Mouse (Mus musculus) left cerebral cortex, adult 18-20 months (tissue): ENCODE measurements around the gene Ly9. TPM values are rescaled to one million over a fixed set of nuclear protein-coding genes. Genes with fewer than 3 reads are reported as not detected.

Experiments
- DNase-seq, 2 experiments: peaks; one replicate each; pipeline ENCODE4 v3.0.0; 2021 to 2022; ENCODE audit warnings: low spot score in 2 of 2, mixed read lengths in 1 of 2
- long read RNA-seq, 2 experiments: library from polyadenylated mRNA; stranded (forward); transcript quantifications; one replicate each; pipeline ENCODE4 v2.0.0; 2021
- total RNA-seq, 2 experiments: library from RNA; stranded (reverse); gene quantifications; 2 replicates each; pipeline ENCODE4 v1.2.3; 2021

The Ly9 gene
- not detected for total RNA-seq
- long read RNA-seq, experiment 1 = 0 reads
- long read RNA-seq, experiment 2 = 0 reads

DNA sequence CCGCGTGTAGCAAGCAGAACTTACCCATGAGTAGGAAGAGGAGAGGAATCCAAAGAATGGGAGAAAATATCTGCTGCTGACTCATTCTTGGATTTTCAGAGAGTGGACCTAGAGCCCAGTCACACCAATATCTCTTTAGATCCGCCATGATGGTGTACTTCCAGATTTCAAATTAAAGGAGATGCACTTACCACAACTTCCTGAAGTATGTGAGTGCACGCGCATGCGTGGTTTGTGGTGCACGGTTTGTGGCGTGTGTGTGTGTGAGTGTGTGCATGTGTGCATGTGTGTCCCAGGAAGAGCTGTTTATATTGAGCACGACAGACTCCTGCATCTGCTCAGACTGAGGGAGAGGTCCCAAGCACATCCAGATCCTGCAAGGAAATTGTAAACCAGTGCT is at the start of gene Ly9:
Ly9 (minus strand) TSS at position 235 of the 400 bp plus-strand sequence.
- DNase-seq = no peak

DNA sequence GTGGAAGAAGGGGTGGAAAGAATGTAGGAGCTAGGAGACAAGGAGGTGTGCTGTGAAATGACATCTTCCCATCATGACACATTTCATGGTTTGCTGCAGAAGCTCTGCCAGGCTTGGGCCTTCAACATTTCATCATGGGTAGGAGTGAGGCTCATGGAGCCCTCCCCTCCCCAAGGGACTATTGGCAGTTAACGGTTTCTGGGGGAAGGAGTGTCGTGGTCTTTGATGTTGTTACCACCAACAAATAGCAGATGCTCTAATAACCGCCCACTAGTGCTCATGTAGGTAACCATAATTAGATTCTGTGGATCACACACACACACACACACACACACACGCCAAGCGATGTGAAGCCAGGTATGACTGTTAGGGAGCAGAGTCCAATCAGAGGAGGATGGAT is 45.5 kb upstream of the Ly9 start, which contains the start of gene Slamf7:
Slamf7 (minus strand) TSS at position 302 of the 400 bp plus-strand sequence.
- DNase-seq = no peak

DNA sequence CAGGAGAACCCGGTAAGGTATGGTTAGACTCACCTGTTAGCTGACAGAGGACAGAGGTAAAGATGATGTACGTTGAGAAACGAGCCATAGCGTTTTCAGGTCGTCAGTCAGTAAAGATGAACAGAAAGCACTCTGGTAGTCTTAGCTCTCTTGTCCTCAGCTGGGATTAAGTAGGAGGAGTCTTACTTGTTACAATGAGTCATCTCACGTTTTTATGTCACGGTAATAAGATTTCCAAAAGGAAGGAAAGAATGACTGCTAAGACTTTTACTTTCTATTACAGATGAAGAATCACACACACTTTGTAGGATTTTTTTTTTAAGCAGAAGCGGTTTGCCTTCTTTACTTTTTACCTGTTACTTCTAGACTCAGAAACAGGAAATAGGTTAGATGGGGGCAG is 41.6 kb upstream of the Ly9 start:
- DNase-seq = no peak

DNA sequence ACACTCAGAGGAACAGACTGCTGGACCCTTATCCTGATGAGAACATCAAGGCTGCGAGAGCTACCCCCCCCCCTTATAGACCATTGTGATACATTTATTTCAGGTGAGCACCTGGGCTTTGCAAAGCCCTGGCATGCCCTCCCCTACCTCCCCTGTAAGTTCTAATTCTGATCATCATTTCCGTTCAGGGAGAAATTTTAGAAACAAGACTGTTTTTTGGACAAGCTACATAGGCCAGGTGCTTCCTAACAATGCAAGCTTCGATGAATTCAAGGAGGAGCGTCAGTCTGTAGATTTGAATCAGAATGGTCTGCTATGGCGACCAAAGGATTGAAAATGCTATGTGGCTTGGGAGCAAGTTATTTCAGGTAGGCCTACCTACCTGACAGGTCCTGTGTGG is 40.5 kb upstream of the Ly9 start:
- DNase-seq = no peak

DNA sequence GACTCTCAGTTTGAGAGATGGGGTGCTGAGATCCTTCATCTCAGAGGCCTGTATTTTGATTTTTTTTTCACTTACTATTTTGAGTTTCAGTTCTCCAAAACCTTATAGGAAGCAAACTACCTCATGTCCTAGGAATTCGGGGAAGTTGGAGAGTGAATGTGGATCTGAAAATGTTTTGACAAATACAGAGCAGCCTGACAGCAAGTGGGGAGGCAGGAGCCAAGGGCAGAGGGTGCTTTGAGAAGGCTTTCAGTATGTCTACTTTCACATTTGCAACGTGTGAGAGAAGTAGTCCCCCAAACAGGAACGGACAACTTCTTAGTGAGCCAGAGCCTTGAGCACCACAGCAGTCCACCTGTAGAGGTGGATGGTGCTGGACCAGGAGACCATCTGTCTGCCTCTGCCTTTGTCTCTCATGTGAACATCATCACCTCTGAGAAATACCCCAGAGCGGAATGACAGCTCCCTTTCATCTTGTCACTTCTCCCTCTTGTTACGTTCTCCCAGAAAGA is 39.3 kb upstream of the Ly9 start:
- no peak for DNase-seq

DNA sequence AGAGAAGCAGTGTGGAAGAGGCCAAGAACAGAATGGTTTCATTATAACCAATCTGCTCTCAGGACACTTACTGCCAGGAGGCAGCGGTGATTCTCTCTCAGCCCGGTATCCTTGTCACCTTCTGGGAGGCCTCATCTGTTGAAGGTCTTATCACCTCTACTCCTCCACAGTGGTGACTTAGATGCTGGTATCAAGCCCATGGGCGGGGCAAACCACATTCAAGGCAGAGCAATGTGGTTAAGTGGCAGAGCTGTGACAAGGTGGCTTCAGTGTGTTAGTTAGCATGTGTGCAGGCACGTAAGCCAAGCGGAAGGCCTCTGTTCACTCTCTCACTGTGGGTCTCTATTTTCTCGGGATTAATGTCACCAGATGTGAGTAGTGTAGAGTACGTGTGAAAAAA is 36.4 kb upstream of the Ly9 start:
- DNase-seq = no peak

DNA sequence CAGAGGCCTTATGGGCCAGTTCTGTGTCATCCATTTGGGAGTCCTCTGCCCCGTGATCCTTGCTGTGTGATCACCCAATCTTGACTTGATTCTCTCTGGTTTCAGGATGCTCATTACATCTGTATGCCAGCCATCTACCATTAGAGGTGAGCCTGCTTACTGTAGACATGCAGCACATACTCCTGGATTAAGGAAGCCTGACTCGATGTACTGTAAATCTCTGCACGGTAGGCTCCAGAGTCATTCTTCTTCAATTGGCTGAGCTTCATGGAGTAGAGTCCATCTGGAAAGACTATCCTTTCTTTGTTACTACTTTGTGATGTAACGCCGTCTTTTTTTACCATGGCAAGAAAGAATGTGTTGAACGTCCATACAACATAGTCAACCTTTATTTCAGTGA is 33.6 kb upstream of the Ly9 start:
- DNase-seq = no peak

DNA sequence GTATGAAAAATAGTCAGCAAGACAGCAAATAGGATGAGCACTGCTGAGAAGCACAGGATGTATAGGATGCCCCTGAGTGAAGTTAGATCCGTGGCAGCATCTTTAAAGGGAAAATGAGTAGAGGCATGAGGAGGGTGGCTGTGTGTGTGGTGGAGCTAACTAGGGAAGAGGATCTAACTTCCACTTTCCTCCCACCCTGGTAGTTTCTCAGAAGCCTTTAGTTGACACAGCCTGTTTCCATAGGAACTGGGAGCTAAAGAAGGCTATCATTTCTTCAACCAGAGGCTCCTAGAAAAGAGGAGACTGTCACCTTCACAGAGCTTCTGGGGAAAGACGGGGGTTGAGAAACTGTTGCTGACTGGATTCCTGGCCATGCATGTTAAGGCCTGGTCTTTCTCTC is 31.5 kb upstream of the Ly9 start:
- no peak for DNase-seq

DNA sequence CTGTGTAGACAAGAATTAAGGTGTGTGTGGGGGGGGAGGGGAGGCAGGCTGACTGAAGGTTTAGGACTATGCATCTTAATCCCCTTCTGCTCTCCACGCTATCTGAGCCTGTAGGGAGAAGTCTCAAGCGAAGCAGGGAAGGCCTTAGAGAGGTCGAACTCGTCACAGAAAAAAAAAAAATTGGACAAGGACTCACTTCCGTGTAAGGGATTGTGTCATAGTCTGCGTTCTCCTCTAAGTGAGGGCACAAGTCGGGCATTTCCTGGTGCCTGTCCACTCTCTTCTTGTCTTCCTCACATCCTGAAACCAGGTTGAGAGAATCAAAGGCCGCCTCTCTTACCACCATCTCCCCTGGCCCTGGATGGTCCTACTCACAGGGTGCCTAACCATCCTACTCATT is 29.9 kb upstream of the Ly9 start:
- DNase-seq = no peak

DNA sequence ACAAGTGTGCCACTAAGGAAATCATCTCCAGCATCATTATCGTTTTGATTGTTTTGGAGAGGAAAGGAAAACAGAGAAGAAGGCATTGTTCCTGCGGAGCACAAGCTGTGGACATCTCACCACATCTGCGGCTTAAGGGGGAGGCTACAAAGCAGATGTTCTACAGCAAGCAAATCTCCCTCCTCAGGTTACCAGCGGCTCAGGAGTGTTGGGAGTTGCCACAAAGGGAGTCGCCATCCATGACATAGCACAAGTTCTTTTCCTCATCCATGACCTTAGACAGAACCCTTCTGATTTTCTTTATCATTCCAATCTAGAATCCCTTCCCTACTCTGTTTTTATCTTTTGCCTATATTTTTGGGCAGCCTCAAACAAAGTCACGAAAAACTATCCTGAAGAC is 28.5 kb upstream of the Ly9 start:
- no peak for DNase-seq

DNA sequence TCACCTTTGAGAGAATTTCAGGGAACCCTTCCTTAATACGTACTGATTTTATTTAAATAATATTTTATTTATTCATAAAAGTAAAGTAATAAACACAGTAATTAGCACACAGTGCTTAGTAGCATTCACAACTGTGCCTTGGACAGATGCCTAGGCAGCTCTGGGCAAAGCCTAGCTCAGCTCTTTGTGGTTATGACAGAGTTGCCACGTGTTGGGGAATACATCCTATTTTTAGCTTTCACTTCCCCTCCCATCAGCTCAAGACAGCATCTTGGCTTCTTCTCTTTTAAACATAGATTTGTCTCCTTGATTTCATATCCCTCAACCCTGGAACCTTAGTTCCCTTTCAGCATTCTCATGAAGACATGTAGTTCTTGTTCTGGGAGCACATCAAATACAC is 24.2 kb upstream of the Ly9 start:
- DNase-seq = no peak

DNA sequence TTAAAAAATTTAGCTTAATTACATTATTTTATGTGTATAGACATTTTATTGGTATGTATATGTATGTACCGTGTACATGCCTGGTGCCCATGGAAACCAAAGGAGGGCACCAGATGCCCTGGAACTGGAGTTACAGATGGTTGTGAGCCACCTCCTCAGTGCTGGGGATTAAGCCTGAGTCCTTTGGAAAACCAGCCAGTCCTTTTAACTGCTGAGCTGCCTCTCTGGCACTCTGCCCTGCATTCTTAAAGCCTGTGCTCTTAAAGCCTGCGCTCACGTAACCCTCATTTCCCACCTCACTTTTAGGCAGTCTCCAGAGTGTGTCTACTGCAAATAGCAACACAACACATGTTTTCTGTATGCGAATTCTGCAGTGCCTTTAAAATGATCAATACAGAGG is 23.7 kb upstream of the Ly9 start:
- no peak for DNase-seq

DNA sequence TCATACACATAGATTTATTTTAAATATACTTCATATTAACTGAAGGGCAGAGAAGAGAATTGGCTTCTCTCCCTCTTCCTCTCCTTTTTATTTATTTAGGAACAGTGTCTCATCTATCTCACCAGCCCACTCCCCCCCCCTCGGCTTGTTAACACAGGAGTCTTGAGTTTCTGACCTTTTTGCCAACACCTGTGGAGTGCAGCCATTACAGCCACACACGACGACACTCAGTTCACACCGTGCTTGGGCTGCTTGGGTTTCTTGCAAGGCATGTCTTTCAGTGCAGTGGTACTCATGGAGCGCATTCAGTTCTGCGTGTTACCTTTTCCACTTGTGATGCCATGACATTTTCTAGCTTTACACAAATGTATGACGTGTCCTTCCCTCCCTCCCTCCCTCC is 22.8 kb upstream of the Ly9 start:
- DNase-seq = no peak

DNA sequence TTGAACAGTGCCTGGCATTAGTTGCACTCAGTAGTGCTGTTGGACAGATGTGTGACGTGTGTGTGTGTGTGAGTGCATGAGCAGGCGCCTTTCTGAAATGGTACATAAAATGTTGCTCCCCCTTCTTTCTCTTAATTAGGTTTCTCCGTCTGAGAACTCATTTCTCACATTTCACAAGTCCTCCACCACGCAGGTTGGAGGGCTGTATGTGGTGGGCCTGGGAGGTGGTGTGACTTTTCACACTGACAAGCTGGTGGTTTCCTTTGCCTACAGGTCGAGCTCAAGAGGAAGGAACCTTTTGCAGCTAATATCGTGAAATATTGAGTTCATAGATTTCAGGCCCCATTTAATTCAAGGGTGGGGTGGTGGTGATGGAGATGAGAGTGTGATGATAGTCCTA is 22.0 kb upstream of the Ly9 start:
- no peak for DNase-seq

DNA sequence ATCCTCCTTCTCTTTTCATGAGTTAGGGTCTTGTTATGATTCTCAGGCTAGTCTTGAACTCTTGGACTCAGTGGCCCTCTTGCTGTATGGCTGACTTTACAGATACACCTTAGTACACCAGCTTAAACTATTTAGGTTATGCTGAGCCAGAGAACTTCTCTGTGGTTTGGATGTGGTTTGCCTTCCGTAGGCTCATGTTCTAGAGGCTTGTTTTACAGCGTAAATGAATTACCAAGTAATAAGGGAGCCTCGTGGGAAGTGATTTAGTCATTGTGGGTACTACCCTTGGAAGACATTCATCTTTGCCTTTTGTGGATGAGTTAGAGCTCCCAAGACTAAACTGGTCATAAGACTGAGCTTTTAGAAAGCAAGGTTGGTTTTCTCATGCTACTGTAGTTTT is 20.6 kb upstream of the Ly9 start:
- DNase-seq = no peak

DNA sequence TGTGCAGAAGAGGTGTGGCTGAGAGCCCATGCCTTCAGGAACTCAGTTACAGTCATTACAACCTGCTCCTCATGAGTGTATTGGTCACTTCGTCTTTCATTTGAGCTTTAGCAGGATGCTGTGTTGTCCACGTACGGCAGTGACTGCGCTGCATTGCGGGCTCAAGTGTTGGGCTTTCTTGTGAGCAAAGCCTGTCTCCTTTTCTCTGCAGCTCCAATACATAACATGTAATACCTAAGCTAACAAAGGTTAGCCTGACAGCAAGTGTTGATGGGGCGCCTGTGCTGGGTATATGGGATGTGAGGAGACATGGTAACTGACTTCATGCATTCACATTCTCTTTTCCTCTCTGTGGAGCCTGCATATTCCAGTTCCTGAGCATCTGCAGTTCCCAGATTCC is 12.9 kb upstream of the Ly9 start:
- no peak for DNase-seq

DNA sequence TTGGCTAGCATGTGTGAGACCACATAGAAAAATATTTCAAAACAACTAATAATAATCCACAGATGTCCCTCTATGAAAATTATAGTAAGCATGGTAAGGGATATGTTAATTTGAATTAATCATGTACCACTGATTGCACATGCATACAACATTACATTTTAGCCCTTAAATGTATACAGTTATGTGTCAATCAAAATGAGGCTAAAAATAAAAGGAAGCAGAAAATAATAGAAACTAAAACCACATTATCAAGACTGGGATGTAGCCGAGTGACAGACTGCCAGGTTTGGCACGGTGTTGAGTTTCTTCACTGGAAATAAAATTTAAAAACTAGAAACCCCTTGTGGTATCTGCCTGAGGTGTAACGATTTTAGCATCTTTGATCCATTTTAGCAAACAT is 12.4 kb upstream of the Ly9 start:
- no peak for DNase-seq

DNA sequence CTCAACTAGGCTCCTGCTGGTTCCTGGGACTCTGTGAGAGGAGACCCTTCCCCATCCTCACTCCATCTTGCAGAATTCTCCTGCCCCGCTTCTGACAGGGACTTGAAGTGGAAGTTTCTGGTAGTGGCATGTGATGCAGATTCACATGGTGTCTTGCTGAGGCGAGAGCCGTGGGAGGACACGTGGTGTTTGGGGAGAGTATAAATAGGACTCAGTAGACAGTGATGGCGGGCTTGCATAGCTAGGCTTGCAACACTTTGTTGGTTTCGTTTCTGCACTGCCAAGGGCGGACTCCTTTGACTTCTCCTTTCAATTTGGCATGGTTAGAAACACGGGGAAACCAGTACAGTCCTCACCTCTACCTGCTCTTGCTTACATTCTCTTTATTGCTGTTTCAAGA is 11.8 kb upstream of the Ly9 start:
- DNase-seq = no peak

DNA sequence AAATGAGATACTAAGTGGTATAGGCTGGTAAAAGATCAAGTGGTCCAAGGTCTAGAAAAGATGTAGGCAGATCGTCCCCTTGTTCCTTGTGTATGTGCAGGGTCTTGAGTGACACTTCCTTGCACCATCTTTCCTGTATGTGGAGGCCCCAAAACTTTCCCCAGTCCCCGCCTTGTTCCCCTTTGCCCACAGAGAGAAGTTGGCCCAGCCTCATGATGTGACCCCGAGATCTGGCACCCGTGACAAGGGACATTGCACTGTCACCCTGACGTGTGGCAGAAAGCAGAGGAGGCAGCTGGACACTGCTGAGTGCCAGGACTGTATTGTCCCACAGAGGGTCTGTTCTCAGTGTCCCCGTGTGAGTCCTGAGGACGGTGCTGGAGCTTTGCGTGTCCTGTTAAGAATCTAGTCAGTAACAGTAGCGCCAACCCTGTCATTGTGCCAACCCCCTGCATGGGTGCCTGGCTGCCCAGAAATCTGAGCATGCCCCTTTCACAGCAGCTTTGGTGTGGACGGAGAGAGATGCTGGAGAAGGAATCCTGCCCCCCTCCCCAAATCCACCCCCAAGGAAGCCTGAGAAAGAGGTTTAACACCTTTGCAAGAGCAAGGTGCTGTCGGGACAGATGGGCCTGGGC is 9.8 kb upstream of the Ly9 start:
- DNase-seq = no peak

DNA sequence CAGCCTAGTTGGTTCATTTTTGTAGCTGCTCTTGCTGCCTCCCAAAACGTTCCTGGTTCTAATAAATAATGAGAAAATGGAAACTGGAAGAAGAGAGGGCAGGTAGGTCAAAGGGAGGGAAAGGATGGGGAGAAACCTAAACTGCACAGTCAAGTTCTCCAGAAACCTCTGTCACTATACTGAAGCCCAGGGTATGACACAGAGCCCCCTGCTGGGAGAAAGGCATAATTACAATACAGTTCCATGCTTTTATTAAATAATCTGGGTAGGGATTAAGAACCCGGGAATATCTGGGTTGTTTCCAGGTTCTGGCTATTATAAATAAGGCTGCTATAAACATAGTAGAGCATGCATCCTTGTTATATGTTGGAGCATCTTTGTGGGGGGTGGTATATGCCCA is 6.8 kb upstream of the Ly9 start:
- no peak for DNase-seq

DNA sequence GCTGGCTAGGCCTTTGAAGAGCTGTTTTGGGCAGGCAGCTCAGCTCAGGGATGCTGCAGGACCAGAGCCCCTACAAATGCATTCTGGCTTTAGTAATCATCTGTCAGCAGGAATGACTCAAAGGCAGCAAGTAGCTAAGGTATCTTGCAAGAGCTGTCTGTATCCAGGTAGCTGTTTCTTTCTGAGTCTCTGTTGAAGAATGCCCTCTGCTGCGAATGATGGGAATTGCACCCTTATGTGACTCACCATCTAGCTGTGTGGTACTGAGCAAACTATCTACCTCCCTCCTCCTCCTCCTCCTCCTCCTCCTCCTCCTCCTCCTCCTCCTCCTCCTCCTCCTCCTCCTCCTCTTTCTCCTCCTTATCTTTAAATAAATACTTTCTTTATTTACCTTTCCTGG is 3.6 kb upstream of the Ly9 start:
- no peak for DNase-seq

DNA sequence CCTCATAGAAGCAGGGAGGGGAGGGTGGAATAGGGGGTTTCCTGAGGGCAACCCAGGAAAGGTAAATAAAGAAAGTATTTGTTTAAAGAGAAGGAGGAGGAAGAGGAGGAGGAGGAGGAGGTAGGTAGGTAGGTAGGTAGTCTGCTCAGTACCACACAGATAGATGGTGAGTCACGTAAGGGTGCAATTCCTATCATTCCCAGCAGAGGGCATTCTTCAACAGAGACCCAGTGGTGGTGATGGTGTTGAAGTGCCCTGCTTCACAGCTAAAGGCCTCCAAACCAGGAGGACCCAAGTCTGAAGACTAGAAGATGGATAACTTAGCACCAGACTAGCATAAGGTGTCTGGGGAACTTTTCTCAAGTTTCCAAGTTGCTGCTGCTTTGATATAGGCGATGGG is 2.8 kb upstream of the Ly9 start:
- no peak for DNase-seq

DNA sequence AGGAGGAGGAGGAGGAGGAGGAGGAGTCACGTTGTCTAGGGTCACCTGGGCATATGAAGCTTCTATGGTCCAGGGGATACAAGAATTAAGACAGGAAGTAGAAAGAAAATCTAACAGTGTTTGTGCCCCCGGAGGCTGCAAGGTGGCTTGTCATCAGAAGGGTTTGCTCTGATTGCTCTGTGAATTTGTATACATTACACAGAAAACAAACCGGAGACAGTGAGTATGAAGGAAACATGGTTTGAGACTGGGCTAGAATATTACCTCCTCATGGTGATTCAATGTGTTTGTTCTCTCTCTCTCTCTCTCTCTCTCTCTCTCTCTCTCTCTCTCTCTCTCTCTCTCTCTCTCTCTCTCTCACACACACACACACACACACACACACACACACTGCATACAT is 554 bp downstream of the Ly9 start:
- no peak for DNase-seq

DNA sequence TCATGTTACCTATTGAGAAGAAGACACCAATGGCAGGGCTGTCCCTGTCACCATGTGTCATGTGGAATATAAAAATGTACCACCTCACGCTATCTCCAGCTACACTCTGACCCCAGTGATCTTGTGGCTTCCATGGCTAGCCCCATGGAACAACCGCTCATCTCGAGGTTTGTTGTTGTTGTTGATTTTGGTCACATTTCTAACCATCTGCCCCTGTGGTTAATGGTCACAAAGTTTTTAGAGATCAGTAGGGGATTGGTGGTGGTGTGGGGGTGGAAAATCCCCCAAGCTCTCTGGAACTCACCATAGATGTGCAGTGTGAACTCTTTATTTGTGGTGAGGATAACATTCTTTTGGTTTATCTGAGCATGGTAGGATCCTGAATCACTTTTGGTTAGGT is 2.5 kb downstream of the Ly9 start:
- DNase-seq = no peak
